Mouse (Mus musculus): ENCODE results near the gene Csnk1g2. TPM values are rescaled to one million over a fixed set of nuclear protein-coding genes. Genes with fewer than 3 reads are reported as not detected.

The Csnk1g2 gene
- polyA plus RNA-seq, 2 experiments = 110 to 253 TPM

DNA sequence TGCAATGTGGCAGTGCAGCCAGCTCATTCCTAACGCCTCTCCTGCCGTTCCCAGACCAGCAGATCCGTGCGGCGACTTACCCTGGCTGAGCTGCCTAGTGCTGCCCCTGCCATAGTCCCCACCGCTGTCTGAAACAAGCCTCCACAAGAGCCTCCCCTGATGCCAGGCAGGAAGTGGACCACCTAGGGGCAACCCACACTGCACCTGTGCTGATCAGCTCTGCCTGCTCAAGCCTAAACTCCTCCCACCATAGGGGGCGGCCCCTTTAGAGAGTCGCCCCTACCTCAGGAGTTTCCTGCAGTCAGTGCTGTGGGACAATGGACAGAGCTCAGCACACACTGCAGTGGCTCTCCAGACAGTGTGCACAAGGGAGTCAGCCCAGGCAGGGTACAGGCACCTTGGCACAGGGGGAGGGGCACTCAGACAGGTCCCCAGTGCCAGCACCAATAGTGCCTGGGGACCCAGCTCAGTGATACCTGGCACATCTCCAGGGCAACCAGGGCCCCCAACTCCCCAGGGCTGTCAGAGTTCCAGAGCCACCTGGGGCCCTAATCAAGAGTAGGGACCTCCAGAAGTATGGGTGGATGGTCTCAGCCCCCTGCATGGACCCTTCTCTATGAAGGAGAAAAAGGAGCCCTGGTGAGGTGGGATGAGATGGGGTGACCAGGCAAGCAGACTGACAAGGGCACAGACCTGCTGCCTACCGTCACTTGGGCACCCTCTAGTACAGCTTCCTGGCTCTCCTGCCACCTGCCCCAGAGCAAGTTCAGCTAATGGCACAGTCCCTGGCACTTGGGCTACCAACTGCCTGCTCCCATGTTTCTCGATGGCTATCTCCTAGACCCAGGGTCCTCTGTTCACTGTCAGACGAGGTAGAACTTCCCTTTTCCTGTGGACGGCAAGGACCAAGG, 37.7 kb upstream of the Csnk1g2 start:
- Histone ChIP-seq H3K4me3 (replicated peaks; ENCODE audit: low read length) (no peak overlapping the region), H3K9me3 (ENCODE audit: control insufficient read depth, low read length) (no peaks in the 10 kb centered on the region), H3K36me3 (ENCODE audit: control insufficient read depth, insufficient read depth, low read length) (peaks cover 41% of the 10 kb centered on the region), H3K4me1 (ENCODE audit: control insufficient read depth, insufficient read depth, low read length) (peaks cover 13% of the 10 kb centered on the region), H3K27me3 (ENCODE audit: control insufficient read depth, insufficient read depth, low read length) (no peaks in the 10 kb centered on the region), H3K27ac (replicated peaks; ENCODE audit: low read depth, low read length) (0 out of 2 replicates have a peak overlapping the region, but pooled peaks have one; percentile 7), H3K9ac (ENCODE audit: low read depth, low read length, severe bottlenecking) (no peak overlapping the region), H3K4me2 (replicated peaks; ENCODE audit: low read depth, low read length, severe bottlenecking) (no peak overlapping the region)
- ATAC-seq (ENCODE audit: low FRiP score, low read depth) (no peak), DNase-seq (ENCODE audit: low spot score) (no peak)
- no peak for TF ChIP-seq POLR2A (IDR thresholded peaks at IDR 0.05; ENCODE audit: borderline replicate concordance, extremely low read depth, insufficient read depth, insufficient read length)
- 81% methylated on average over 12 of the region's 12 CpGs for WGBS

DNA sequence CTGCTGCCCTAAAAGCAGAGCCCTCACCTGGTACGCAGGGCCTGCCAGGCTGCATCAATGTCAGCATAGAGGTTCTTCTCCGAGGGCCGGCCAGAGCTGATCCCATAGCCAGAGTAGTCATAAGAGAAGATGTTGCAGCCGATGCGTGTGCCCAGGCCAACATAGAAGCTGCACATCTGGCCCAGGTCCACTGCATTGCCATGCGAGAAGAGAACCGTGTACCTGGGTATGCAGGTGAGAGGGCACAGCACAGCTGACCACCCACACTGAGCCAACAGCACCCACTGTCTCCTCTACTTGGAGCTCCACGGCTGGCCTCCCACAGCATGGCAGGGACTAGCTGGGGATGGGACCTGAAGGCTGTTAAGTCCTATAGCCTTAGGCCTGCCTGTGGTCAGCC, 37.1 kb upstream of the Csnk1g2 start:
- Histone ChIP-seq H3K4me1 (ENCODE audit: control insufficient read depth, insufficient read depth, low read length) (peaks cover 15% of the 10 kb centered on the region), H3K9ac (ENCODE audit: low read depth, low read length, severe bottlenecking) (no peak overlapping the region), H3K27me3 (ENCODE audit: control insufficient read depth, insufficient read depth, low read length) (no peaks in the 10 kb centered on the region), H3K4me3 (replicated peaks; ENCODE audit: low read length) (no peak overlapping the region), H3K4me2 (replicated peaks; ENCODE audit: low read depth, low read length, severe bottlenecking) (no peak overlapping the region), H3K9me3 (ENCODE audit: control insufficient read depth, low read length) (no peaks in the 10 kb centered on the region), H3K36me3 (ENCODE audit: control insufficient read depth, insufficient read depth, low read length) (peaks cover 41% of the 10 kb centered on the region), H3K27ac (replicated peaks; ENCODE audit: low read depth, low read length) (no peak overlapping the region)
- 93% methylated on average over 8 of the region's 8 CpGs for WGBS
- no peak for DNase-seq (ENCODE audit: low spot score)
- no peak for ATAC-seq (ENCODE audit: low FRiP score, low read depth)
- no peak for TF ChIP-seq POLR2A (IDR thresholded peaks at IDR 0.05; ENCODE audit: borderline replicate concordance, extremely low read depth, insufficient read depth, insufficient read length)

DNA sequence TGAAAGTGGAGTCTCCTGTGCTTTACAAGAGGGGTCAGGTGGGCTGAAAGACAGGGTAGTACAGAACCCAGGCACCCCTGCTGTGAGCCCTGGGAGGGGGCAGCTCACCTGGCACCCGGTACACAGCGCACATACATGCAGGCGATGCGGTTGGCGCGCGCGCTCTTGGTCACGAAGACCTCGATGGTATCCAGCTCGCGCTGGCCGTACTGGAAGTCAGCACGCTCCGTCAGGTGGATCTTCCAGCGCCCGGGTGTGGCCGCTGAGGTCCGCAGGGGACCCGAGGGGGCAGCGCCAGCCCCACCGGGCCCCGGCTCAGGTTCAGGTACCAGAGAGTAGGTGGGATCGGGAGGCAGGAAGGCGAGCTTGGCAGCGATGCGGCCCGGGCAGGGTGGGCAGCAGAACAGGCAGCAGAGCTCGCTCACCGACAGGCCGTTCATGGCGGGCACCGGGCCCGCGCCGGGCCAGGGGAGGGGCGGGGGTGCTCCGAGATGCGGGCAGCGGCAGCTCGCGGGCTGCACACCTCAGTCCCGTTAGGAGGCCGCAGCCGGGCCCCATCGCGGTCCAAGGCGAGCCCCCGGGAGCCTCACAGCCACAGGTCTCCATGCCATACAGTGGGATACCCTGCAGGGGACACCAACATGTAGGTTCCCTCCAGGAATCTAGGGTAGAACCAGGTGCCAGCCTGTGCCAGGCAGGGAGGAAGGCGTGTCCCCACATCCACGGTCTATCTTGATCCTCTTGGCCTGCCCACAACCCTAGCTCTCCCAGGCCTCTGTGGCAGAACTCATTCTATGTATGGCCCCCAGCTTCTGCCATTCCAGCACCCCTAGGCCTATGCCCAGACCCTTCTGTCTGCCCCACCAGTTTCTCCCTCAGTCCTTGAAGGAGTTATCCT, 36.0 kb upstream of the Csnk1g2 start:
- Histone ChIP-seq H3K27me3 (ENCODE audit: control insufficient read depth, insufficient read depth, low read length) (no peaks in the 10 kb centered on the region), H3K27ac (replicated peaks; ENCODE audit: low read depth, low read length) (peak overlapping the region; percentile 13; the same call in 1 of the 2 replicates), H3K9me3 (ENCODE audit: control insufficient read depth, low read length) (no peaks in the 10 kb centered on the region), H3K4me3 (replicated peaks; ENCODE audit: low read length) (no peak overlapping the region), H3K4me2 (replicated peaks; ENCODE audit: low read depth, low read length, severe bottlenecking) (no peak overlapping the region; the same call in none of the 2 replicates), H3K9ac (ENCODE audit: low read depth, low read length, severe bottlenecking) (peak overlapping the region; percentile 34; the same call in 1 of the 2 replicates), H3K4me1 (ENCODE audit: control insufficient read depth, insufficient read depth, low read length) (peaks cover 16% of the 10 kb centered on the region), H3K36me3 (ENCODE audit: control insufficient read depth, insufficient read depth, low read length) (peaks cover 38% of the 10 kb centered on the region)
- TF ChIP-seq POLR2A (IDR thresholded peaks at IDR 0.05; ENCODE audit: borderline replicate concordance, extremely low read depth, insufficient read depth, insufficient read length) = no peak
- ATAC-seq (ENCODE audit: low FRiP score, low read depth) (no peak), DNase-seq (ENCODE audit: low spot score) (no peak)
- 93% methylated on average over 33 of the region's 51 CpGs for WGBS

- Histone ChIP-seq H3K4me3 (replicated peaks; ENCODE audit: low read length) (no peak overlapping the region), H3K4me1 (ENCODE audit: control insufficient read depth, insufficient read depth, low read length) (peaks cover 16% of the 10 kb centered on the region), H3K27me3 (ENCODE audit: control insufficient read depth, insufficient read depth, low read length) (no peaks in the 10 kb centered on the region), H3K36me3 (ENCODE audit: control insufficient read depth, insufficient read depth, low read length) (peaks cover 38% of the 10 kb centered on the region), H3K9me3 (ENCODE audit: control insufficient read depth, low read length) (no peaks in the 10 kb centered on the region), H3K27ac (replicated peaks; ENCODE audit: low read depth, low read length) (no peak overlapping the region; the same call in 1 of the 2 replicates), H3K4me2 (replicated peaks; ENCODE audit: low read depth, low read length, severe bottlenecking) (no peak overlapping the region; the same call in 1 of the 2 replicates), H3K9ac (ENCODE audit: low read depth, low read length, severe bottlenecking) (no peak overlapping the region)
- TF ChIP-seq POLR2A (IDR thresholded peaks at IDR 0.05; ENCODE audit: borderline replicate concordance, extremely low read depth, insufficient read depth, insufficient read length) = no peak
- 39% methylated on average over 4 of the region's 4 CpGs for WGBS
- no peak for DNase-seq (ENCODE audit: low spot score)
- ATAC-seq (ENCODE audit: low FRiP score, low read depth) = no peak
Measured at GRCm38 (mm10) chr10:80587305-80587657, 35.4 kb upstream of the Csnk1g2 start.
